Mouse (Mus musculus): ENCODE data around the gene Atp1b1. TPM values are rescaled to one million over a fixed set of nuclear protein-coding genes. Genes with fewer than 3 reads are reported as not detected.

Atp1b1 gene
- polyA plus RNA-seq, 1 experiment from 2014 or later, result 2.6 TPM

GRCm38 (mm10) chr1:164489961-164490594, 31.9 kb upstream of the Atp1b1 start:
- no peaks in the 10 kb centered on the region for H3K36me3 ChIP-seq (ENCODE audit: control insufficient read depth, insufficient read depth, low read length)
- WGBS, result 82% methylated on average over 3 of the region's 3 CpGs
- ATAC-seq (ENCODE audit: insufficient number of reproducible peaks, low FRiP score, low TSS enrichment, low read depth) (no peak), DNase-seq (ENCODE audit: low spot score) (no peak)
- H3K9me3 ChIP-seq (ENCODE audit: control insufficient read depth, low read length), result no peaks in the 10 kb centered on the region
- H3K4me1 ChIP-seq (ENCODE audit: control insufficient read depth, insufficient read depth, low read length), result no peaks in the 10 kb centered on the region
- H3K4me3 ChIP-seq (ENCODE audit: low read depth, low read length), result no peak overlapping the region
- H3K9ac ChIP-seq (ENCODE audit: low read length), result no peak overlapping the region
- no peaks in the 10 kb centered on the region for H3K27me3 ChIP-seq (ENCODE audit: control insufficient read depth, insufficient read depth, low read length)
- H3K4me2 ChIP-seq (ENCODE audit: low read depth, severe bottlenecking), result no peak overlapping the region
- no peak overlapping the region for H3K27ac ChIP-seq (replicated peaks; ENCODE audit: low read depth, low read length)

- ATAC-seq (ENCODE audit: insufficient number of reproducible peaks, low FRiP score, low TSS enrichment, low read depth), result no peak
These were observed 25.6 kb upstream of the Atp1b1 start for GRCm38 (mm10) chr1:164483728-164484127.

GRCm38 (mm10) chr1:164482833-164483232, 24.7 kb upstream of the Atp1b1 start:
- H3K27me3 ChIP-seq (ENCODE audit: control insufficient read depth, insufficient read depth, low read length), result no peaks in the 10 kb centered on the region
- no peaks in the 10 kb centered on the region for H3K4me1 ChIP-seq (ENCODE audit: control insufficient read depth, insufficient read depth, low read length)
- 84% methylated on average over 3 of the region's 3 CpGs for WGBS
- H3K9me3 ChIP-seq (ENCODE audit: control insufficient read depth, low read length), result no peaks in the 10 kb centered on the region
- no peak overlapping the region for H3K4me2 ChIP-seq (ENCODE audit: low read depth, severe bottlenecking)
- ATAC-seq (ENCODE audit: insufficient number of reproducible peaks, low FRiP score, low TSS enrichment, low read depth) (no peak), DNase-seq (ENCODE audit: low spot score) (no peak)
- no peak overlapping the region for H3K9ac ChIP-seq (ENCODE audit: low read length)
- no peaks in the 10 kb centered on the region for H3K36me3 ChIP-seq (ENCODE audit: control insufficient read depth, insufficient read depth, low read length)
- no peak overlapping the region for H3K27ac ChIP-seq (replicated peaks; ENCODE audit: low read depth, low read length)
- H3K4me3 ChIP-seq (ENCODE audit: low read depth, low read length), result no peak overlapping the region

More at GRCm38 (mm10) chr1:164483728-164484127, 25.6 kb upstream of the Atp1b1 start:
- no peaks in the 10 kb centered on the region for H3K36me3 ChIP-seq (ENCODE audit: control insufficient read depth, insufficient read depth, low read length)
- no peaks in the 10 kb centered on the region for H3K27me3 ChIP-seq (ENCODE audit: control insufficient read depth, insufficient read depth, low read length)
- H3K27ac ChIP-seq (replicated peaks; ENCODE audit: low read depth, low read length), result no peak overlapping the region
- DNase-seq (ENCODE audit: low spot score), result no peak
- H3K4me3 ChIP-seq (ENCODE audit: low read depth, low read length), result no peak overlapping the region
- H3K4me1 ChIP-seq (ENCODE audit: control insufficient read depth, insufficient read depth, low read length), result no peaks in the 10 kb centered on the region
- no peak overlapping the region for H3K4me2 ChIP-seq (ENCODE audit: low read depth, severe bottlenecking)
- H3K9me3 ChIP-seq (ENCODE audit: control insufficient read depth, low read length), result no peaks in the 10 kb centered on the region
- H3K9ac ChIP-seq (ENCODE audit: low read length), result no peak overlapping the region

GRCm38 (mm10) chr1:164481645-164482354, 23.6 kb upstream of the Atp1b1 start:
- no peaks in the 10 kb centered on the region for H3K36me3 ChIP-seq (ENCODE audit: control insufficient read depth, insufficient read depth, low read length)
- no peak overlapping the region for H3K27ac ChIP-seq (replicated peaks; ENCODE audit: low read depth, low read length)
- H3K4me3 ChIP-seq (ENCODE audit: low read depth, low read length), result no peak overlapping the region
- ATAC-seq (ENCODE audit: insufficient number of reproducible peaks, low FRiP score, low TSS enrichment, low read depth) (no peak), DNase-seq (ENCODE audit: low spot score) (no peak)
- H3K4me1 ChIP-seq (ENCODE audit: control insufficient read depth, insufficient read depth, low read length), result no peaks in the 10 kb centered on the region
- no peaks in the 10 kb centered on the region for H3K9me3 ChIP-seq (ENCODE audit: control insufficient read depth, low read length)
- no peak overlapping the region for H3K9ac ChIP-seq (ENCODE audit: low read length)
- H3K27me3 ChIP-seq (ENCODE audit: control insufficient read depth, insufficient read depth, low read length), result no peaks in the 10 kb centered on the region
- WGBS, result 64% methylated on average over 9 of the region's 9 CpGs
- no peak overlapping the region for H3K4me2 ChIP-seq (ENCODE audit: low read depth, severe bottlenecking)

GRCm38 (mm10) chr1:164480755-164481644, 22.8 kb upstream of the Atp1b1 start:
- WGBS, result 84% methylated on average over 5 of the region's 5 CpGs
- no peak overlapping the region for H3K4me2 ChIP-seq (ENCODE audit: low read depth, severe bottlenecking)
- H3K36me3 ChIP-seq (ENCODE audit: control insufficient read depth, insufficient read depth, low read length), result no peaks in the 10 kb centered on the region
- no peak overlapping the region for H3K4me3 ChIP-seq (ENCODE audit: low read depth, low read length)
- no peaks in the 10 kb centered on the region for H3K4me1 ChIP-seq (ENCODE audit: control insufficient read depth, insufficient read depth, low read length)
- no peak for DNase-seq (ENCODE audit: low spot score)
- no peak for ATAC-seq (ENCODE audit: insufficient number of reproducible peaks, low FRiP score, low TSS enrichment, low read depth)
- no peak overlapping the region for H3K9ac ChIP-seq (ENCODE audit: low read length)
- H3K27ac ChIP-seq (replicated peaks; ENCODE audit: low read depth, low read length), result no peak overlapping the region
- H3K27me3 ChIP-seq (ENCODE audit: control insufficient read depth, insufficient read depth, low read length), result no peaks in the 10 kb centered on the region
- no peaks in the 10 kb centered on the region for H3K9me3 ChIP-seq (ENCODE audit: control insufficient read depth, low read length)

GRCm38 (mm10) chr1:164475895-164476294, 17.7 kb upstream of the Atp1b1 start:
- Histone ChIP-seq H3K9ac (ENCODE audit: low read length) (no peak overlapping the region), H3K27me3 (ENCODE audit: control insufficient read depth, insufficient read depth, low read length) (no peaks in the 10 kb centered on the region), H3K4me2 (ENCODE audit: low read depth, severe bottlenecking) (no peak overlapping the region), H3K36me3 (ENCODE audit: control insufficient read depth, insufficient read depth, low read length) (no peaks in the 10 kb centered on the region), H3K9me3 (ENCODE audit: control insufficient read depth, low read length) (no peaks in the 10 kb centered on the region), H3K4me1 (ENCODE audit: control insufficient read depth, insufficient read depth, low read length) (no peaks in the 10 kb centered on the region), H3K4me3 (ENCODE audit: low read depth, low read length) (no peak overlapping the region), H3K27ac (replicated peaks; ENCODE audit: low read depth, low read length) (no peak overlapping the region)
- no peak for DNase-seq (ENCODE audit: low spot score)
- ATAC-seq (ENCODE audit: insufficient number of reproducible peaks, low FRiP score, low TSS enrichment, low read depth), result no peak
- WGBS, result 86% methylated on average over 4 of the region's 4 CpGs

- Histone ChIP-seq H3K4me2 (ENCODE audit: low read depth, severe bottlenecking) (no peak overlapping the region), H3K9ac (ENCODE audit: low read length) (no peak overlapping the region), H3K36me3 (ENCODE audit: control insufficient read depth, insufficient read depth, low read length) (no peaks in the 10 kb centered on the region), H3K4me3 (ENCODE audit: low read depth, low read length) (no peak overlapping the region), H3K9me3 (ENCODE audit: control insufficient read depth, low read length) (no peaks in the 10 kb centered on the region), H3K27ac (replicated peaks; ENCODE audit: low read depth, low read length) (no peak overlapping the region), H3K4me1 (ENCODE audit: control insufficient read depth, insufficient read depth, low read length) (no peaks in the 10 kb centered on the region), H3K27me3 (ENCODE audit: control insufficient read depth, insufficient read depth, low read length) (no peaks in the 10 kb centered on the region)
- DNase-seq (ENCODE audit: low spot score) (no peak), ATAC-seq (ENCODE audit: insufficient number of reproducible peaks, low FRiP score, low TSS enrichment, low read depth) (no peak)
- 81% methylated on average over 7 of the region's 7 CpGs for WGBS
These were observed 16.8 kb upstream of the Atp1b1 start for GRCm38 (mm10) chr1:164474778-164475511.

- Histone ChIP-seq H3K36me3 (ENCODE audit: control insufficient read depth, insufficient read depth, low read length) (no peaks in the 10 kb centered on the region), H3K4me3 (ENCODE audit: low read depth, low read length) (no peak overlapping the region), H3K9ac (ENCODE audit: low read length) (no peak overlapping the region), H3K27me3 (ENCODE audit: control insufficient read depth, insufficient read depth, low read length) (no peaks in the 10 kb centered on the region), H3K27ac (replicated peaks; ENCODE audit: low read depth, low read length) (no peak overlapping the region), H3K4me2 (ENCODE audit: low read depth, severe bottlenecking) (no peak overlapping the region), H3K4me1 (ENCODE audit: control insufficient read depth, insufficient read depth, low read length) (no peaks in the 10 kb centered on the region), H3K9me3 (ENCODE audit: control insufficient read depth, low read length) (no peaks in the 10 kb centered on the region)
- 91% methylated on average over 6 of the region's 6 CpGs for WGBS
- ATAC-seq (ENCODE audit: insufficient number of reproducible peaks, low FRiP score, low TSS enrichment, low read depth) (no peak), DNase-seq (ENCODE audit: low spot score) (no peak)
These were observed 16.2 kb upstream of the Atp1b1 start for GRCm38 (mm10) chr1:164474310-164474709.
